Mouse (Mus musculus) induced T-regulatory cell, adult 2 months (primary cell): Measurements from ENCODE around the gene 2610008E11Rik.
A peak's percentile ranks its signal among the peaks of the same experiment; 100 is the strongest.
"Not testable (repeated sequence)": the region's sequence is repeated elsewhere in the genome, so short reads cannot be mapped to it uniquely, and the experiment has no call there.

Experiments
- DNase-seq: peaks from one replicate; pipeline ENCODE4 v3.0.0-alpha.2; 2012; ENCODE audit warnings: low read depth

2610008E11Rik gene

DNA sequence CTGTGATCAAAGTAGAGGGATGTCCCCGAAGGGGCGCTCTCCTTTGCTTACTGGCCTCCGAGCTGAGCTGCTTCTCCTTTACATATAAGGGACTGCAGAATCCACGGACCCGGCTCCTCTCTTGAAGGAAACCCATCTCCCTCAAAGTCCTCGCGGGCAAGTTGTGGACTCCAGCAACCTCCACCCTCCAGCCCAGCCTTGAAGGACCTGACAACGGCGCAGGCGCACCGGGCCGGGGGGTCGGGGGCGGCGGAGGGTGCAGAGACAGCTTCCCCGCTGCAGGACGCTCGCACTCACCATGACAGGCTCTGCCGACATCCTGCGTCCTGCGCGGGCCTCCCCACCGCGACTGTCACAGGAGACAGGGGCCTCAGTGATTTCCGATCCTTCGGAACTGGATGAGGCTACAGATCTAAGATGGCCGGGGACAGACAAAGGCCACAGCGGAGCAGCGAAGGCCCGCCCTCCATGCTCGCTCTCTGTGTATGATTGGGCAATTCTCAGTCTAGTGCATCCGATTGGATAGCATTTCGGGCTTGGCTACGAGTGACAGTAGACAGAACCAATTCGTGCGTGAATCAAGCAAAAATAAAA lies at the start of gene 2610008E11Rik:
2610008E11Rik (minus strand) TSS at position 440 of the 594 bp plus-strand sequence.
- DNase-seq = peak; percentile 96

GRCm38 (mm10) chr10:79116125-79116849 lies 18.9 kb upstream of the 2610008E11Rik start:
- peak; percentile 65 for DNase-seq

DNA sequence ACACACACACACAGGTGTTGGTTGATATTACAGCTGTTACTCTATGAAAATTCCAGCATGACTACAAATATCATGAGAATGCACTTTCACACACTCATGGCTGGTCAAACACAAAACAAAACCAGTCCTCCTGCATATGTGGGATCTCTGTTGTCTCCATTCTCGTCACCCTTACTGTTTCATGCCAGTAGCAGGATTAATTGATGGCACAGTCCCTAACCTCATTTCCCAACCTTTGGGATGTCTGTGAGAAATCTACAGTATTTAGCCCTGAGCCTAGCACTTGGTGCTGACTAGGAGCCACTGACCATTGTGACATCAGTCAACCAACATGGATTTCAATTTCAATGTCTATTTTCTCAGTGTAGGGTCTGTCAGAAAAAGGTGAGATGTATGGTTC lies 17.7 kb upstream of the 2610008E11Rik start:
- no peak for DNase-seq

- no peak for DNase-seq
Observed at GRCm38 (mm10) chr10:79110482-79110881, 13.1 kb upstream of the 2610008E11Rik start.

- no peak for DNase-seq
Observed at GRCm38 (mm10) chr10:79109156-79109555, 11.8 kb upstream of the 2610008E11Rik start.

DNA sequence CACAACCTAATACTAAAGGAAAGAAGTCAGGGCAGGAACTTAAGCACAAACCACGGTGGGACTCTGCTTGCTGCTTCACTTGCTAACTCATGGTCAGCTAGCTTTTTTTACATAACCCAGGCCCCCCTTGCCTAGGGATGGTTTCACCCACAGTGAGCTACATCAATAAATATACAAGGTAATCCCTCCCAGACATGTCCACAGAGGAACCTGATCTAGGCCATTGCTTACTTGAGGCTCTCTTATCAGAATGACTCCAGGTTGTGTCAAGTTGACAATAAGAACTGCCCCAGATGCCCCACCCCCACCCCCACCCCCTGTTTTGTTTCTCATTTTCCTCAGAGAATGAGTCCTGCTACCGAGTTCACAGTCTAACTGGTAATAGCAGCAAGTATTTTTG lies 10.1 kb upstream of the 2610008E11Rik start:
- DNase-seq = no peak

DNA sequence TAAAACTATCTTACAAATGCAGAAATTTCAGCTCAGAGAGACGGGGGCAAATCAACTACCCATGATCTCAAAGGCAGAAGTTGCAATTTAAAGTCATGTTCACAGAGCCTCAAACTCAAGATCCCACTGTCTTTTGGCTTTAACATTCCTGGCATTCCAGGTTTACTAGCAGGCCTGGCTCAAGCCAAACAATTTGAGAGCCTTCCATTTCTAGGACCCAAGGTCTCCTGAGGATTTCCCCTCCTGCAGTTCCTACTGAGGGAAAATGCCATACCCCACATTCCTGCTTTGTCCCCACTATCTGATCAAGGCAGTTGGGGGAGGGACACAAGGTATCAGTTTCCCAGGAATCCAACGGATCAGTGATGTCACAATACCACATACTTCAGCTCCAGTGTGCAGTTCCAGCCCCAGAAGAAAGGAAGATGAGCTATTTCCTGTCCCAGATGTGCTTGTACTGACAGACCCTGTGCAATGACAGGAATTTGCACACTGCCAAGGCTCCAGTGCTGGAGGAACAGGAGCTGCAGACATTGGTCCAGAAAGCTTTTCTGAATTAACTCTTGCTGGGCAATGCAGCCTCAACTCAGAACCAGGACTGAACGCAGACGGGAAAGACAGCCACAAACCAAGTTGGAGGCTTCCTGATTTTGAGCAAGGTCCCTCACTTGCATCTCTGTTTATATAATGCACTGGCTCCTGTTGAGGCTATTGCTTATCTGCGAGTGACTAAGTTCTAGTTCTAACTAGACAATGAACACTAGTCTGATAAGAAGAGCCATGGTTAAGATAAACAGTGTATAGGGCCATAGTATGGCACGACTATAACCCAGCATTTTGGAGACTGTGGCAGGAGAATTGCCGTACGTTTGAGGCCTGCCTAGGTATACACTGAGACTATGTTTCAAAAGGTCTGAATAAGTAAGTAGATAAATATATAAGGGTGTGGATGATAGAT lies 9.2 kb upstream of the 2610008E11Rik start:
- no peak for DNase-seq

- no peak for DNase-seq
Observed at GRCm38 (mm10) chr10:79096706-79097105, 694 bp downstream of the 2610008E11Rik start.

DNA sequence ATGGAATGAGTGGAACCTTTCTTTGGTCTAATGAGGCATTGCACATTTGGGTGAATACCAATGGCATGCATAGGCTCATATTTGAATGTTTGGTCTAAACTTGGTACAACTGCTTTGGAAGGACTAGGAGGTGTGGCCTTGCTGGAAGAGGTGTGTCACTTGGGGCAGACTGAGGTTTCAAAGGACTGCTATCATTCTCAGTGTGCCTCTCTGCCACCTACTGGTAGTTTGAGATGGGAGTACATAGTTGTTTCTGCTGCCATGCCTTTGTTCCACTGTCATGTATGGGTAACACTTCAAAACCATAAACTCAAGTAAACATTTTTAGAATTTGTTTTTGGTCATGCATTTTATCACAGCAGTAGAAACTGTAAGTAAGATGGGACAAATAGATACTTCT lies 5.7 kb downstream of the 2610008E11Rik start:
- no peak for DNase-seq

- no peak for DNase-seq
Observed at GRCm38 (mm10) chr10:79089000-79089399, 8.4 kb downstream of the 2610008E11Rik start.

- DNase-seq = no peak
Observed at GRCm38 (mm10) chr10:79086577-79086976, 10.8 kb downstream of the 2610008E11Rik start.

DNA sequence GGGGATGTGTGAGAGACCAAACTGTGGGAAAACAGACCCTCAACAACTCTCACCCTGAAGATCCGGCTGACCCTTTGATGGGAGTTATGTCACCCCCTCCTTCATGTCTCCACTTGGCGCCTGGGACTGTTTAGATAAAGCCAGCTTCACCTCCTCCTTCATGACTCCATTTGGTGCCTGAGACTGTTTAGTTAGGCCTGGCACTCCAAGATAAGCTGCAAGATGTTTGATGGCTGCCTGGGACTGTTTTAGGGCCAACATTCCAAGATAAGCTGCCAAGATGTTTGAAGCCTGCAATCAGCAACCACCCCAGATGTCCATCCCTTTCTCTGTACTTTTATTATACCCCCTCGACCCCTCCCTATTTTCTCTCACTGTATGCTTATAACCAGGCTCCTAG lies 40.0 kb downstream of the 2610008E11Rik start:
- not testable (repeated sequence) for DNase-seq

DNA sequence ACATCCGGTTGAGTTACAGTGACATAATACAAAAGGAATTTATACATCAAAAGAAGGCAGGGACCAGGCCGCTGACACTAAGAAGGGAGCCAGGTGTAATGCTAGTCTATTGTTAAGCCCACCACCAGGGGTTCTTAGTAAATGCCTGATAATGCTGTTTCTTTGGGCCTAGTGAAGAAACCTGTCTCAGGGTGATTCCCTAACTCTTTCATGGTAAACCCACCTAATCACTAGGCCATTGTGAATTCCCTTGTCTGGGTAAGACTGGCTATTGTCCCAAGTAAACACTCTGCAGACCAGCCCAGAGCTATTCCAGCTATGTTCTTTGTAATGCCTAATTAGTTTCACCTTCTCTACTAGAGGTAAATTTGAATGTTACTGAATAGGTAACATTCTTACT lies 54.9 kb downstream of the 2610008E11Rik start:
- DNase-seq = not testable (repeated sequence)

DNA sequence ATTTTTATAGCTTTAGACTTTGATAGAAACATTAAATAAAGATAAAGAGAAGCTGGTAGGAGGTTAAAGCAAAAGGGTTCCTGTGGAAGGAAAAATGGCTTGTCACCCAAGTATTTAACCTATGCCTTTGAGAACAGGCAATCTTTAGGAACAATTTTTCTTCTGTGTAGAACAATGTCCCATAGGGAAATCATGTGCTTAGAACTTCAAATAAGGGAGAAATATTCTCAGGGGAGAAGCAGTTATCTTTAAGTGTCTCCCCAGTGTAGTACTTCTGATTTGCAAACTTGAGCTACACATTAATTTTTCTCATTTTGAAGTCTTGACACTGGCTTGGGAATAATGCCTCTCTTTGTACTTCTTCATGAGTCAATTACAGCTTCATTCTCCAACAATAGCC lies 69.0 kb downstream of the 2610008E11Rik start, which contains the start of gene Olfr57:
Olfr57 (plus strand) TSS at position 301 of the 400 bp plus-strand sequence.
- DNase-seq = no peak
